Mouse (Mus musculus): ENCODE results near the gene Rtkn. TPM values are rescaled to one million over a fixed set of nuclear protein-coding genes. Genes with fewer than 3 reads are reported as not detected.

The Rtkn gene
- total and polyA plus RNA-seq, 3 experiments = 0.47 to 1.3 (median 0.68) TPM

DNA sequence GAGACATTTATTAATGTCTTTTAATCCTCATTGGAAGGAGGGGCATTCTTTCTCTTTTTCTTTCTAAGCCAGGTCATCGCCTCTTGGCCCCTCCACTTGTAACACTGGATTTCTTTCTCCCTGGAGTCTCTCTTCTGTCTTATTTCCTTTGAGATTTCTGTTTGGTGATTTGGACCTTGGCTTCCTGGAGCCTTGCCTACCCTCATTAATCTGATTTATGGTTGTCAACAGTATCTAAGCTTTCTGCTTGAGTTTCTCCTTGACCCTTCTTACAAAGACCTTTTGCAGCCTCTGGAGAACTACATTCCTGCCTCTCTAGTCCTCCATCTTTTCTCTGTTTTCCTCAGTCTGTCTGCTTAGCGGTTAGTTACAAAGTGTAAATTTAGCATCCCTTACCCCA, 36.9 kb upstream of the Rtkn start:
- H3K4me1 ChIP-seq (ENCODE audit: control insufficient read depth in 1 of 2, insufficient read depth in 2 of 2) = peaks cover 8 to 22% of the 10 kb centered on the region in 2 experiments
- in situ Hi-C loops (cut with MboI; ENCODE audit: low pct_ligation_motif_present, low pct_unique_long_range_greater_than_20kb, low sequenced_read_pairs) = no loop called here

GRCm38 (mm10) chr6:83101316-83101687, 34.0 kb upstream of the Rtkn start, which contains the start of the genes Ccdc142 and Gm42688:
Gene Ccdc142 (plus strand): TSS chr6:83101601.
Gene Gm42688 (plus strand): TSS chr6:83101617.
- dilution Hi-C loops (cut with MboI; ENCODE audit: extremely low pct_ligation_motif_present, extremely low pct_unique_long_range_greater_than_20kb, low sequenced_read_pairs) = no loop called here

More for the DNA sequence above, 36.9 kb upstream of the Rtkn start:
- H3K4me3 ChIP-seq (replicated peaks in 1 of 3; ENCODE audit: low read depth in 2 of 3, low read length in 2 of 3, poor library complexity in 1 of 3) = no peak overlapping the region
- H3K79me2 ChIP-seq (replicated peaks; ENCODE audit: control insufficient read depth, extremely low read depth, insufficient read depth, poor library complexity, severe bottlenecking) = no peaks in the 10 kb centered on the region
- H3K36me3 ChIP-seq (replicated peaks in 1 of 2; ENCODE audit: control insufficient read depth in 1 of 2, insufficient read depth in 1 of 2, low read length in 1 of 2) = peaks cover 0 to 6% of the 10 kb centered on the region in 2 experiments
- H3K27ac ChIP-seq (ENCODE audit: insufficient read depth, low read depth) = no peak overlapping the region
- peaks cover 10% of the 10 kb centered on the region for H3K27me3 ChIP-seq (replicated peaks)
- no peak overlapping the region for H3K4me2 ChIP-seq (ENCODE audit: insufficient read depth, low read depth, poor library complexity, severe bottlenecking)
- H3K9me3 ChIP-seq (replicated peaks; ENCODE audit: low read length) = peaks cover 6% of the 10 kb centered on the region
- no peak for DNase-seq (ENCODE audit: extremely low read depth)
- no peak for TF ChIP-seq KAT2A (IDR thresholded peaks at IDR 0.05; ENCODE audit: insufficient replicate concordance, low read length)
- TF ChIP-seq MEF2A (IDR thresholded peaks at IDR 0.05; ENCODE audit: borderline replicate concordance, low read depth, low read length) = no peak
- no peak for TF ChIP-seq NRF1 (IDR thresholded peaks at IDR 0.05; ENCODE audit: low read depth, low read length)
- no peak for TF ChIP-seq SIN3A (IDR thresholded peaks at IDR 0.05; ENCODE audit: low read length)
- TF ChIP-seq GABPA (IDR thresholded peaks at IDR 0.05; ENCODE audit: insufficient replicate concordance, low read depth, low read length) = no peak
- no peak for TF ChIP-seq POLR2AphosphoS2 (IDR thresholded peaks at IDR 0.05; ENCODE audit: low read depth, low read length)
- dilution Hi-C loops (cut with MboI; ENCODE audit: extremely low pct_ligation_motif_present, extremely low pct_unique_long_range_greater_than_20kb, low sequenced_read_pairs) = no loop called here
- H3K9ac ChIP-seq (ENCODE audit: insufficient read depth, low read depth) = no peak overlapping the region

More at GRCm38 (mm10) chr6:83101316-83101687, 34.0 kb upstream of the Rtkn start, which contains the start of the genes Ccdc142 and Gm42688:
- DNase-seq (ENCODE audit: extremely low read depth) = peak; percentile 91
- peak within 1 kb of the TSS; percentile 60 to 99 (median 87) for H3K4me3 ChIP-seq (replicated peaks in 1 of 3; ENCODE audit: low read depth in 2 of 3, low read length in 2 of 3, poor library complexity in 1 of 3)
- H3K27ac ChIP-seq (ENCODE audit: insufficient read depth, low read depth) = peak within 1 kb of the TSS; percentile 71
- TF ChIP-seq ELF1 (IDR thresholded peaks at IDR 0.05; ENCODE audit: low read depth, low read length) (peak; percentile 88), USF2 (conservative IDR thresholded peaks at IDR 0.05; ENCODE audit: low read depth, low read length) (no peak), TBP (conservative IDR thresholded peaks at IDR 0.05; ENCODE audit: low read depth, low read length) (peak; percentile 43; the same call in 1 of the 2 replicates), KAT2A (IDR thresholded peaks at IDR 0.05; ENCODE audit: insufficient replicate concordance, low read length) (peak; percentile 76; the same call in 1 of the 2 replicates), MAX (IDR thresholded peaks at IDR 0.05; ENCODE audit: low read length) (peak; percentile 49; the same call in 1 of the 2 replicates), ZNF384 (IDR thresholded peaks at IDR 0.05; ENCODE audit: low read depth, low read length) (no peak), MYC (IDR thresholded peaks at IDR 0.05; ENCODE audit: low read depth, low read length) (peak; percentile 63; the same call in 1 of the 2 replicates), MXI1 (IDR thresholded peaks at IDR 0.05; ENCODE audit: low read depth, low read length) (peak; percentile 82), ETS1 (conservative IDR thresholded peaks at IDR 0.05; ENCODE audit: low read depth, low read length) (no peak; the same call in 1 of the 2 replicates), NELFE (IDR thresholded peaks at IDR 0.05; ENCODE audit: low read depth, low read length) (peak; percentile 65; the same call in 1 of the 2 replicates), SMC3 (IDR thresholded peaks at IDR 0.05; ENCODE audit: low read depth, low read length) (peak; percentile 85), E2F4 (IDR thresholded peaks at IDR 0.05; ENCODE audit: insufficient replicate concordance, low read depth, low read length) (peak; percentile 68; the same call in 1 of the 2 replicates), MAZ (IDR thresholded peaks at IDR 0.05; ENCODE audit: low read depth, low read length) (0 out of 2 replicates have a peak, but pooled peaks have one; percentile 7), CHD1 (IDR thresholded peaks at IDR 0.05; ENCODE audit: low read depth, low read length) (no peak), TCF12 (IDR thresholded peaks at IDR 0.05; ENCODE audit: low read depth, low read length) (peak; percentile 57), CTCF (conservative IDR thresholded peaks at IDR 0.05 in 1 of 2, IDR thresholded peaks at IDR 0.05 in 1 of 2; ENCODE audit: low read depth in 2 of 2, low read length in 2 of 2) (peak in 1 of 2 experiments; percentile 87; a peak in 2 of 4 replicates), IRF4 (IDR thresholded peaks at IDR 0.05; ENCODE audit: low read depth, low read length) (peak; percentile 31; the same call in 1 of the 2 replicates), CHD2 (IDR thresholded peaks at IDR 0.05; ENCODE audit: low read length) (peak; percentile 61; the same call in 1 of the 2 replicates), POLR2AphosphoS2 (IDR thresholded peaks at IDR 0.05; ENCODE audit: low read depth, low read length) (no peak), HCFC1 (IDR thresholded peaks at IDR 0.05; ENCODE audit: low read depth, low read length) (peak; percentile 94), POLR2A (IDR thresholded peaks at IDR 0.05; ENCODE audit: low read depth, low read length) (peak; percentile 74), BHLHE40 (IDR thresholded peaks at IDR 0.05; ENCODE audit: low read depth, low read length) (peak; percentile 72), UBTF (IDR thresholded peaks at IDR 0.05; ENCODE audit: low read depth, low read length) (no peak), SIN3A (IDR thresholded peaks at IDR 0.05; ENCODE audit: low read length) (peak; percentile 68), NRF1 (IDR thresholded peaks at IDR 0.05; ENCODE audit: low read depth, low read length) (peak; percentile 68), USF1 (IDR thresholded peaks at IDR 0.05; ENCODE audit: low read depth, low read length) (peak; percentile 57), RAD21 (IDR thresholded peaks at IDR 0.05; ENCODE audit: low read depth, low read length) (peak; percentile 63)
- peak within 1 kb of the TSS; percentile 86 for H3K9ac ChIP-seq (ENCODE audit: insufficient read depth, low read depth)
- H3K4me1 ChIP-seq (ENCODE audit: control insufficient read depth in 1 of 2, insufficient read depth in 2 of 2) = peaks cover 9 to 24% of the 10 kb centered on the region in 2 experiments; a peak in 3 of 4 replicates
- peaks cover 0 to 28% of the 10 kb centered on the region in 2 experiments for H3K36me3 ChIP-seq (replicated peaks in 1 of 2; ENCODE audit: control insufficient read depth in 1 of 2, insufficient read depth in 1 of 2, low read length in 1 of 2)
- peaks cover 9% of the 10 kb centered on the region for H3K27me3 ChIP-seq (replicated peaks)
- in situ Hi-C loops (cut with MboI; ENCODE audit: low pct_ligation_motif_present, low pct_unique_long_range_greater_than_20kb, low sequenced_read_pairs) = loop anchor here (5.0 kb wide), 2 partner anchors 104 to 189 kb away; no protein-coding TSS in a partner anchor
- peaks cover 2% of the 10 kb centered on the region for H3K9me3 ChIP-seq (replicated peaks; ENCODE audit: low read length)
- no peaks in the 10 kb centered on the region for H3K79me2 ChIP-seq (replicated peaks; ENCODE audit: control insufficient read depth, extremely low read depth, insufficient read depth, poor library complexity, severe bottlenecking)
- peak within 1 kb of the TSS; percentile 68 for H3K4me2 ChIP-seq (ENCODE audit: insufficient read depth, low read depth, poor library complexity, severe bottlenecking)

Measured in CH12.LX (cell line).